Mouse (Mus musculus) myocyte (in vitro differentiated cells): ENCODE results near the gene Pcsk2. TPM values are rescaled to one million over a fixed set of nuclear protein-coding genes. Genes with fewer than 3 reads are reported as not detected.

Experiments
- H3K27me3 ChIP-seq: one replicate; pipeline ENCODE4 v1.6.1; 2011; ENCODE audit not compliant: control insufficient read depth, insufficient read depth, insufficient read length
- H3K36me3 ChIP-seq: one replicate; pipeline ENCODE4 v1.6.1; 2011; ENCODE audit not compliant: control insufficient read depth, insufficient read depth
- H3K4me2 ChIP-seq: one replicate; pipeline ENCODE4 v1.6.1; 2011; ENCODE audit warnings: low read depth, control low read depth
- H3K4me3 ChIP-seq: one replicate; pipeline ENCODE4 v1.5.1; 2011; ENCODE audit warnings: mild to moderate bottlenecking, control low read depth, moderate library complexity
- H3K79me2 ChIP-seq: one replicate; pipeline ENCODE4 v1.6.1; 2011; ENCODE audit not compliant: control insufficient read depth, insufficient read depth
- H3ac ChIP-seq: one replicate; pipeline ENCODE4 v1.6.1; 2011; ENCODE audit not compliant: control insufficient read depth, insufficient read length
- CEBPB ChIP-seq: IDR thresholded peaks from 2 replicates; pipeline ENCODE4 v1.6.1; 2011; ENCODE audit warnings: mild to moderate bottlenecking, moderate library complexity; ENCODE audit not compliant: poor library complexity, insufficient read depth, severe bottlenecking
- E2F4 ChIP-seq: IDR thresholded peaks from one replicate; pipeline ENCODE4 v1.6.1; 2011; ENCODE audit warnings: mild to moderate bottlenecking, control low read depth, moderate library complexity; ENCODE audit not compliant: insufficient read depth
- MAX ChIP-seq: IDR thresholded peaks from one replicate; pipeline ENCODE4 v1.6.1; 2011; ENCODE audit warnings: low read depth, mild to moderate bottlenecking, control low read depth
- MYOD1 ChIP-seq, 3 experiments: IDR thresholded peaks; one replicate each; pipeline ENCODE4 v1.6.1; 2011; ENCODE audit warnings: control low read depth in 2 of 3, low read depth in 2 of 3, mild to moderate bottlenecking in 2 of 3, moderate library complexity in 1 of 3; ENCODE audit not compliant: insufficient read length in 2 of 3, control insufficient read depth in 1 of 3
- MYOG ChIP-seq, 3 experiments: IDR thresholded peaks; one replicate each; pipeline ENCODE4 v1.6.1; 2011; ENCODE audit warnings: control low read depth in 2 of 3, low read depth in 2 of 3, mild to moderate bottlenecking in 2 of 3; ENCODE audit not compliant: insufficient read length in 2 of 3, control insufficient read depth in 1 of 3, insufficient read depth in 1 of 3
- POLR2A ChIP-seq: IDR thresholded peaks from one replicate; pipeline ENCODE4 v1.6.1; 2011; ENCODE audit warnings: low read depth, mild to moderate bottlenecking, control low read depth, moderate library complexity; ENCODE audit not compliant: insufficient read length
- POLR2AphosphoS2 ChIP-seq: IDR thresholded peaks from one replicate; pipeline ENCODE4 v1.6.1; 2011; ENCODE audit warnings: low read depth, control low read depth; ENCODE audit not compliant: insufficient read length
- REST ChIP-seq: IDR thresholded peaks from one replicate; pipeline ENCODE4 v1.6.1; 2011; ENCODE audit warnings: mild to moderate bottlenecking, control low read depth, moderate library complexity; ENCODE audit not compliant: insufficient read depth, insufficient read length
- SRF ChIP-seq: IDR thresholded peaks from one replicate; pipeline ENCODE4 v1.6.1; 2011; ENCODE audit warnings: low read depth; ENCODE audit not compliant: control insufficient read depth, insufficient read length
- TCF12 ChIP-seq: IDR thresholded peaks from one replicate; pipeline ENCODE4 v1.6.1; 2011; ENCODE audit warnings: mild to moderate bottlenecking, control low read depth; ENCODE audit not compliant: poor library complexity, insufficient read depth, severe bottlenecking
- TCF3 ChIP-seq: IDR thresholded peaks from one replicate; pipeline ENCODE4 v1.6.1; 2011; ENCODE audit warnings: low read depth, control low read depth; ENCODE audit not compliant: insufficient read length
- USF1 ChIP-seq: IDR thresholded peaks from one replicate; pipeline ENCODE4 v1.6.1; 2011; ENCODE audit warnings: low read depth, mild to moderate bottlenecking, control low read depth, moderate library complexity
- polyA plus RNA-seq: library from polyadenylated mRNA; unstranded; fragments of >200 nt; fragmentation: generic; extraction: Trizol; gene quantifications from one replicate; pipeline ENCODE4 v1.2.1, GENCODE M21; 2012; ENCODE audit warnings: missing spikeins

Pcsk2 gene
- polyA plus RNA-seq, 1 experiment: 0.01 TPM

- no peaks in the 10 kb centered on the region for H3K36me3 ChIP-seq
Measured at GRCm38 (mm10) chr2:143739475-143740226, 193.7 kb downstream of the Pcsk2 start.

GRCm38 (mm10) chr2:143742436-143742835 is 196.5 kb downstream of the Pcsk2 start:
- no peaks in the 10 kb centered on the region for H3K27me3 ChIP-seq
- TF ChIP-seq USF1: no peak
- TF ChIP-seq TCF3: no peak
- TF ChIP-seq POLR2AphosphoS2: no peak
- TF ChIP-seq MYOD1 (IDR thresholded peaks at IDR 0.05; ENCODE audit: control insufficient read depth in 1 of 3, insufficient read length in 2 of 3, low read depth in 2 of 3): no peak
- no peak for TF ChIP-seq POLR2A
- TF ChIP-seq REST: no peak
- no peak for TF ChIP-seq TCF12
- H3K4me2 ChIP-seq: no peak overlapping the region
- no peak overlapping the region for H3K4me3 ChIP-seq
- H3ac ChIP-seq: no peak overlapping the region
- H3K79me2 ChIP-seq: no peaks in the 10 kb centered on the region
- no peaks in the 10 kb centered on the region for H3K36me3 ChIP-seq

More at GRCm38 (mm10) chr2:143739475-143740226, 193.7 kb downstream of the Pcsk2 start:
- TF ChIP-seq USF1 (no peak), MYOG (IDR thresholded peaks at IDR 0.05; ENCODE audit: control insufficient read depth in 1 of 3, insufficient read depth in 1 of 3, insufficient read length in 2 of 3, low read depth in 2 of 3) (no peak), TCF12 (no peak), CEBPB (no peak), REST (no peak), POLR2AphosphoS2 (no peak), TCF3 (no peak), E2F4 (no peak), MAX (no peak), SRF (no peak), MYOD1 (IDR thresholded peaks at IDR 0.05; ENCODE audit: control insufficient read depth in 1 of 3, insufficient read length in 2 of 3, low read depth in 2 of 3) (no peak), POLR2A (no peak)
- Histone ChIP-seq H3K4me2 (no peak overlapping the region), H3K79me2 (no peaks in the 10 kb centered on the region), H3ac (no peak overlapping the region), H3K4me3 (no peak overlapping the region), H3K27me3 (no peaks in the 10 kb centered on the region)

GRCm38 (mm10) chr2:143743081-143743480 is 197.1 kb downstream of the Pcsk2 start:
- TF ChIP-seq E2F4: no peak
- no peak for TF ChIP-seq CEBPB
- no peak for TF ChIP-seq MAX
- TF ChIP-seq MYOG (IDR thresholded peaks at IDR 0.05; ENCODE audit: control insufficient read depth in 1 of 3, insufficient read depth in 1 of 3, insufficient read length in 2 of 3, low read depth in 2 of 3): no peak
- no peak for TF ChIP-seq POLR2A
- TF ChIP-seq POLR2AphosphoS2: no peak
- no peak for TF ChIP-seq MYOD1 (IDR thresholded peaks at IDR 0.05; ENCODE audit: control insufficient read depth in 1 of 3, insufficient read length in 2 of 3, low read depth in 2 of 3)
- no peak for TF ChIP-seq TCF3
- no peak for TF ChIP-seq TCF12
- TF ChIP-seq USF1: no peak
- TF ChIP-seq REST: no peak
- TF ChIP-seq SRF: no peak
- H3K27me3 ChIP-seq: no peaks in the 10 kb centered on the region
- no peak overlapping the region for H3K4me3 ChIP-seq
- H3K4me2 ChIP-seq: no peak overlapping the region
- no peak overlapping the region for H3ac ChIP-seq
- H3K79me2 ChIP-seq: no peaks in the 10 kb centered on the region
- no peaks in the 10 kb centered on the region for H3K36me3 ChIP-seq

- no peaks in the 10 kb centered on the region for H3K36me3 ChIP-seq
- TF ChIP-seq REST: no peak
- TF ChIP-seq USF1: no peak
- TF ChIP-seq SRF: no peak
- no peak for TF ChIP-seq POLR2A
- TF ChIP-seq MAX: no peak
- no peak for TF ChIP-seq TCF3
- TF ChIP-seq TCF12: no peak
- no peak for TF ChIP-seq E2F4
- TF ChIP-seq MYOD1 (IDR thresholded peaks at IDR 0.05; ENCODE audit: control insufficient read depth in 1 of 3, insufficient read length in 2 of 3, low read depth in 2 of 3): no peak
- no peak for TF ChIP-seq CEBPB
- TF ChIP-seq MYOG (IDR thresholded peaks at IDR 0.05; ENCODE audit: control insufficient read depth in 1 of 3, insufficient read depth in 1 of 3, insufficient read length in 2 of 3, low read depth in 2 of 3): no peak
- no peak for TF ChIP-seq POLR2AphosphoS2
- no peak overlapping the region for H3K4me3 ChIP-seq
- H3ac ChIP-seq: no peak overlapping the region
- no peaks in the 10 kb centered on the region for H3K27me3 ChIP-seq
- no peaks in the 10 kb centered on the region for H3K79me2 ChIP-seq
- no peak overlapping the region for H3K4me2 ChIP-seq
Measured at GRCm38 (mm10) chr2:143752051-143752788, 206.3 kb downstream of the Pcsk2 start.
